Mouse (Mus musculus): ENCODE results near the gene Elavl1.
"Not testable (repeated sequence)": the region's sequence is repeated elsewhere in the genome, so short reads cannot be mapped to it uniquely, and the experiment has no call there.

Gene Elavl1

GRCm38 (mm10) chr8:4258233-4258632 lies 67.0 kb downstream of the Elavl1 start:
- DNase-seq (ENCODE audit: low spot score in 2 of 2), result peak; percentile 70 to 86

GRCm38 (mm10) chr8:4257350-4257749 lies 67.9 kb downstream of the Elavl1 start:
- DNase-seq (ENCODE audit: low spot score in 2 of 2), result no peak

- no peak for DNase-seq (ENCODE audit: low spot score in 2 of 2)
Measured at GRCm38 (mm10) chr8:4256911-4257310, 68.3 kb downstream of the Elavl1 start.

- DNase-seq (ENCODE audit: low spot score in 2 of 2), result not testable (repeated sequence)
Measured at GRCm38 (mm10) chr8:4255471-4255870, 69.7 kb downstream of the Elavl1 start.

GRCm38 (mm10) chr8:4254001-4254400 lies 71.2 kb downstream of the Elavl1 start:
- DNase-seq (ENCODE audit: low spot score in 2 of 2), result no peak

GRCm38 (mm10) chr8:4252934-4253841 lies 72.0 kb downstream of the Elavl1 start, which contains the start of gene Snapc2:
TSS of gene Snapc2 (plus strand) at chr8:4253080.
- DNase-seq (ENCODE audit: low spot score in 2 of 2), result peak; percentile 92 to 97

GRCm38 (mm10) chr8:4252116-4252760 lies 73.0 kb downstream of the Elavl1 start:
- no peak for DNase-seq (ENCODE audit: low spot score in 2 of 2)

- DNase-seq (ENCODE audit: low spot score in 2 of 2), result peak; percentile 75 to 89
Measured at GRCm38 (mm10) chr8:4250306-4250970, 74.8 kb downstream of the Elavl1 start.

- DNase-seq (ENCODE audit: low spot score in 2 of 2), result peak in 1 of 2 experiments; percentile 66
Measured at GRCm38 (mm10) chr8:4249213-4249612, 76.0 kb downstream of the Elavl1 start.

GRCm38 (mm10) chr8:4247951-4248540 lies 77.2 kb downstream of the Elavl1 start, which contains the start of gene Tgfbr3l:
TSS of gene Tgfbr3l (plus strand) at chr8:4248214.
- DNase-seq (ENCODE audit: low spot score in 2 of 2), result no peak

- no peak for DNase-seq (ENCODE audit: low spot score in 2 of 2)
Measured at GRCm38 (mm10) chr8:4247241-4247640, 78.0 kb downstream of the Elavl1 start.

- no peak for DNase-seq (ENCODE audit: low spot score in 2 of 2)
Measured at GRCm38 (mm10) chr8:4245737-4246136, 79.5 kb downstream of the Elavl1 start.

- no peak for DNase-seq (ENCODE audit: low spot score in 2 of 2)
Measured at GRCm38 (mm10) chr8:4245061-4245460, 80.2 kb downstream of the Elavl1 start.

GRCm38 (mm10) chr8:4239193-4239890 lies 85.9 kb downstream of the Elavl1 start:
- no peak for DNase-seq (ENCODE audit: low spot score in 2 of 2)

GRCm38 (mm10) chr8:4238434-4239192 lies 86.6 kb downstream of the Elavl1 start, which contains the start of the genes Map2k7 and Gm49320:
TSS of gene Map2k7 (plus strand) at chr8:4238740.
TSS of gene Gm49320 (plus strand) at chr8:4238865.
- peak; percentile 100 for DNase-seq (ENCODE audit: low spot score in 2 of 2)

- DNase-seq (ENCODE audit: low spot score in 2 of 2), result no peak
Measured at GRCm38 (mm10) chr8:4237814-4238433, 87.3 kb downstream of the Elavl1 start.
